Mouse (Mus musculus) retina, adult 2 months (tissue): ENCODE results near the gene Tmem126a.
A peak's percentile ranks its signal among the peaks of the same experiment; 100 is the strongest.

Experiments
- DNase-seq: peaks from one replicate; pipeline ENCODE4 v3.0.0-alpha.2; 2012; ENCODE audit warnings: low read depth, low spot score

The Tmem126a gene

GRCm38 (mm10) chr7:90456845-90457468 lies at the start of gene Tmem126a:
Gene Tmem126a (minus strand): TSS chr7:90457229.
- no peak for DNase-seq

DNA sequence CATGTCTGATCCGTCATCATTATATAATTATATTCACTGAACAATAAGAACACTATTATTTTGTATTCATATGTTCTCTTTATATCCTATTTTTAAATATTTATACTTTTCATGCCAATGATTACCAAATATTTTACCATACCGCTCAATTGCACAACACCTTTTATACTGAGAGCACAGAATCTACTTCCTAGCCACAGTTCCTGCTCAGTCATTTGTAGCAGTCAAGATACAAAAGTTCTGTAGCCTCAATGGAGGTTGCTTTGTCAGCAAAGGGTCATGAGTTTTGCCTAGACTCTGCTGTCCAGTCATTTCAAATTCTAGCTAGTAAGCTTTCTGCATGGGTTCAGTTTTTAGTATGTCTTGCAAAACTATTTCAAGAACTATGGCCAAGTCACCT lies 25.6 kb upstream of the Tmem126a start:
- no peak for DNase-seq

DNA sequence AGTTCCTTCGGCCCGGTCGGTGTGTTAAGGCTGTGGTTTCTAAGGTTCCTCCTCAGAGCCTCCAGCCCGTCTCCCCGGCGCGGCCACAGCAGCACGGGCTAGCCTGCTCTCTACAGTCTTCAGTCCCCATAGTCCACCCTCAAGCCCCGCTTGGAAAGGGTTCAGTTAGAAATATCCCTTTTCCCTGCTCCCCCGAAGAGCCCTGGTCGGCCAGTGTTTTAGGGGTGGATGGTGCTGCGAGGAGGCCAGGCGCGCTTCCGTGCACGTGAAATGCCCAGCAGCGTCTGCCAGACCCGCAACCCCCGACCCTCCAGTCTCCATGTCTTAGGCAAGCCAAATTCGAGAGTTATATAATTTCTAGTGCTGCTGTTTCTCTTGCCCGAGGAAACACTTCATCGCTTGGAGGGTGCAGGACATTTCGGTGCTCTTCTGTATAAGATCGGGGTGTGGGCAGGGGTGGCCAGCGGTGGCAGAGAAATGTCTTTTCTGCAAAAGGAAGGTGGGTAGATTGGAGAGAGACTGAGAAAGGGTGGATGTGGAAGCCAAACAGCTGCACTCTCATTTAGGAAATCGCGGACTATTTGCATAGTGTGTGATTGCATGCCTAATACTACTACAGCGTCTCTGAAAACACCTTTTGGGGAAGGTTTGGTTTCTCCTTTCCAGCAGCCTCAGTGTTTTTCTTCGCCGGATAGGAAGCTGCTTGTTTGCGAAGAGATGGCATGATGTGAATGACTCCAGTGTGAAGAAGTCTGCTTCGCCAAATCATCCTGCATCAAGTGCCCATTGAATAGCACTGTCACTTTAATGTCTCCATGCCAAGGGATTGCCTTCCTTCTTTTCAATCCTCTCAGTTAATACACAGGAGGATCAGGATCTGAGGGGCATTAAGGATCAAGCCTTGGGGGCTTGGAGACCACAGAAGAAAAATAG lies 19.6 kb upstream of the Tmem126a start, which contains the start of gene Dlg2:
Gene Dlg2 (plus strand): TSS at position 360 of the 933 bp plus-strand sequence.
- peak; percentile 40 for DNase-seq

DNA sequence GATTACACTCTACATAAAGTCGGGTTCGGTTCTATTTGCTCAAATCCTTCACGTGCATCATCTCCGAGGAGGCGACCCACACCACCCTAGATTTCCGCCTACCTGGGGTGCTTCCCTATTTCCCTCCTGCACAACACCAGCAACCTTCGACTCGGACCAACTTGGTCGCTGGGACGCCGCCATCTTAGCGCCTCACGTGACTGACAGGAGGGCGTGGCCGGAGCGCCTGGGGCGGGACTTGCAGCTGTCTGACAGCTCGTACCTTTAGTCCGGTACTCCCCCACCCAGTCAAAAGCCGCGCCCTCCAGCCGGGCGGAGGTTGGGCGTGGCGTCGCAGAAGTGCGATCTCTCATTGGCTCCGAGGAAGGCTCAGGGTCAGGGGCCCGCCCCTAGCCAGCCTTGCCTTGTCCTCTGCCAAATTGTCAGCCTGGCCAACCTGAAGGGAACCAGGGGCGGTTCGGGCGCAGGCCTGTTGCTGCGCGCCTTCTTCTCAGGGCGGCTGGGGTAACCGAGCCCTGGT lies 18.8 kb upstream of the Tmem126a start, which contains the start of gene Tmem126b:
Gene Tmem126b (minus strand): TSS at position 209 of the 520 bp plus-strand sequence.
- peak; percentile 93 for DNase-seq

DNA sequence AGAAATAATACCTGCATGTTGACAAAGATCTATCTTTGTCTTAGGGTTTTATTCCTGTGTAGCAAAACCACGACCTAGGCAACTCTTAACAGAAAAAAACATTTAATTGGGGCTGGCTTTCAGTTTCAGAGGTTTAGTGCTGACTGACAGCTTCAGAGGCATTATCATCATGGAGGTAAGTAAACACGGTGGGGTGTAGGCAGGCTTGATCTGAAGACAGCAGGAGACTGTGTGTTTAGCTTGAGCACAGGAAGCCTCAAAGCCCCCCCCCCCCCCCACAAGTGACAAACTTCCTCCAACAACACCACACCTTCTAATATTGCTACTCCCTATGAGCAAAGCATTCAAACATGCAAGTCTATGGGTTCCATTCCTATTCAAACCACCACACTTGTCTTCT lies 16.5 kb upstream of the Tmem126a start:
- no peak for DNase-seq

- no peak for DNase-seq
Measured at GRCm38 (mm10) chr7:90461441-90461840, 4.4 kb upstream of the Tmem126a start.

DNA sequence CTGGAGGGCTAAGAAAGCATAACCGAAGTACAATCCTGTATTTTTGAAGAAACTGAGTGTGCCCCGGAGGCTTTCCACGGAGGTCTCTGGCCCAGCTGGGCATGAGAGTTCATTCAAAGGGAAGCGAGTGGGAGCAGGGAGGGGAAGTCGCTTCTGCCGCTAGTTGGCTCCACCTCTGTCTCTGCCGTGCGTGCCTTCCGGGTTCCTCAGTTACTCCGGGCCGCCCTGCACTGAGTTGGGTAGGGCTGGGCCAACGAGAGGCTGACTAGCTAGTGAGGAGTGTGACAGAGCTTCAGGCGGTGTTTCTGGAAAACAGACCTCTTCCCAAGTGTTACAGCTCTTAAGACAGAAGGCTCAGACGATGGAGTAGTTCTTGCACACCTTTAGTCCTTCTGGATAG lies 3.9 kb upstream of the Tmem126a start:
- no peak for DNase-seq

DNA sequence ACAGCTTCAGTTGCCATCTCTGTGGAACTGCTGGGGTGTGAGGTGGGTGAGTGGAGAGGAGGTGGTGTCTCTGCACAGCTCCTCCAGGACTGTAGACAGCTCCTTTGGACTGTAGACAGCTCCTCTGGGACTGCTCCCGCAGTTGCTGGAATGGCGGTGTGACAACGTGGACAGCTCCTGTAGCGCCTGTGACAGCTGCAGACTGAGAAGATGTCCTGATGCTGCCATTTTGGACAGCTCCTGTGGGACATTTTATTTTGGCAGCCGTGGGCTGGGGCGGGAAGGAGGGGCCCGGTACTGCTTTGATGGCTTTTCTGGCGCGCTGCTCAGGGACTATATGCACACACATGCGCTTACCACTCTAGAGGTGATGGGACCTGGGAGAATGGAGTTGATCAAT lies 3.3 kb upstream of the Tmem126a start:
- DNase-seq, result no peak

- DNase-seq, result no peak
Measured at GRCm38 (mm10) chr7:90457517-90457916, 488 bp upstream of the Tmem126a start.

DNA sequence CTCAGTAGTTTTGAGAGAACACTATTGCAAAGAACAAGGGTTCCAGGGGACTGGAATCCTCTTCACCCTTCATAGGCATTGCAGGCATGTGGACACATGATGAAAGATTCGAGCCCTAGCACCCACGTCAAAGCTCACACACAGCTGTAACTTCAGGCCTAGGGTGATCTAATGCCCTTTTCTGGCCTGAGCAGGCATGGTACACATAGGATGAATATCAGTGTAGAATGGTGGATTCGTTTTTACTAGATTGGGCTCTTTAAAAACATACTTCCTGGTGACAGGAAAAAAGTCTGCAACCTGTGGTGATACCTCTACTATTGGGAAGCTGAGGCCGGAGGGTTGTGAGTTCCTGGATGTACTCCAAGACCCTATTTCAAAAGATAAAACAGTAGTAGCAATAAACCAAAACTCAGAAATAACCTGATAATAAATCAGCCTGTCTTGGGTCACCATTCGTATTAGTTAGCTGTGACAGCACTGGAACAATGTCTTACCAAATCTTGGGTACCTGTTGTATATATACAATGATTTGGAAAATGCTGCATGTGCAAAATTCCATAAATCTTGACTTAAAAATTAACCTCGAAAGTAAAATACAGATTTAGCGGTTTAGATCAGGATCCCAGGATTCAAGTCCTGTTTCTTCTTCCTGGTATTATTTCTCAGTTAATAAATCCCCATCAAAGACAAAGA lies 732 bp downstream of the Tmem126a start:
- DNase-seq, result no peak

GRCm38 (mm10) chr7:90444206-90444605 lies 12.8 kb downstream of the Tmem126a start:
- no peak for DNase-seq

GRCm38 (mm10) chr7:90443101-90444091 lies 13.6 kb downstream of the Tmem126a start:
- DNase-seq, result peak; percentile 65

- DNase-seq, result peak; percentile 93
Measured at GRCm38 (mm10) chr7:90442518-90443080, 14.4 kb downstream of the Tmem126a start, which contains the start of gene Crebzf. Gene Crebzf (plus strand): TSS chr7:90442729.

DNA sequence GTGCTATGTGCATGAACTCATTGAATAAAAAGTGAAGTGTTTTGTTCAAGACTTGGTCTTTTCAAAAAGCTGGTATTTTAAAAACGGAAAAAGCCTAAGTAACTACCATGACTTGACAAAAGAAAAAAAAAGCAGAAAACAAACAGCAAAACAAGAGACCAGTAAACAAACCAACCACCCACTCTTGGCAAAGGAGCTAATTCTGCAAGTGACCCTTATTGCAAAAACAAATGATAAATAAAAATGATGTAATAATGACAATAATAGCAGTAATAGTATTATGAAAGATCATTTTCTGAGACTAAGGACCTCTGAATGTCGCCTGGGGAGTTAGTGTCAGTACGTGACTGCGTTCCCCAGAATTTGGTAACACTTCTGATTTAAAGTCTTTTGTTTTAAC lies 15.0 kb downstream of the Tmem126a start:
- no peak for DNase-seq

DNA sequence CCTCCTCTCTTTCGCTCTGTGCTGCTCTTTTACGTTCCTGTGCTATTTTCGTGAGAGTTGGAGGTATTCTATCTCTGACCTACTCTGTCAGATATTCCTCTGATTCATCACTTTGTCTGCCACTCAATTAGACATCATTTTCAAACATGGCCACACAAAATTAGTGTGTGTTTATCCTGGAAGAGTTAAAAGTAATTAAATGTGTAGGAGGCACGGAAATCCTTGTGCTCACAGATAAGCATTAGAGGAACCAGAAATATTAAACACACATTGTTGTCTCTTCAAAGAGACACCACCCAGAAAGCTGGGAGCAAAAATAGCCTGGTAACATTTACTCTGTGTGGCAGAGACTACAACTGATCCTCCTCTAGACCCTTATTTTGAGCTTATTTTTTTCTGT lies 17.0 kb downstream of the Tmem126a start:
- DNase-seq, result no peak

DNA sequence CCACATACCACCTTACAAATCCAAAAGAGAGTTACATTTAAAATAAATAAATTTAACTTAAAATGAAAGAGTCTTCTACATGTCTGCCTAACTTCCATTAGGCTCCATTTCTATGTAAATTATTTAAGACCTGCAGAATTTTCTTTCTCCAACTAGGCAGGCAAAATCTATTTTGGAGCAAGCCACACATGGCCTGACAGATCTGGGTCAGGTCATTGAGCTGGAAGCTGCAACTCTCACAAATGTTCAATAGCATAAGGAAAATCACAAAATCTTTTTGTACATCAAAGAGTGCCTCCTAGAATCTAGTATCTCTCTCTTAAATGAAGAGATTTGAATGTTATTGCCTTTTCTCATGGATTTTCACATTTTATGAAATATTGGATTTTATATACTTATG lies 24.8 kb downstream of the Tmem126a start:
- DNase-seq, result no peak

GRCm38 (mm10) chr7:90427006-90427405 lies 30.0 kb downstream of the Tmem126a start:
- no peak for DNase-seq

- DNase-seq, result peak; percentile 70
Measured at GRCm38 (mm10) chr7:90426020-90427001, 30.7 kb downstream of the Tmem126a start, which contains the start of gene Ccdc89. Gene Ccdc89 (plus strand): TSS chr7:90426577.

- DNase-seq, result peak; percentile 42
Measured at GRCm38 (mm10) chr7:90409934-90410333, 47.1 kb downstream of the Tmem126a start.
